Mouse (Mus musculus) monocyte, adult 2 months (primary cell): ENCODE results near the gene Luc7l.

Source experiments
- DNase-seq, 2 experiments: peaks; one replicate each; pipeline ENCODE4 v3.0.0; 2022; ENCODE audit warnings: low spot score in 2 of 2, low read depth in 1 of 2

Gene Luc7l

GRCm38 (mm10) chr17:26252539-26253251 is at the start of gene Luc7l:
Luc7l (plus strand) TSS chr17:26252896.
- DNase-seq = peak; percentile 75 to 79

DNA sequence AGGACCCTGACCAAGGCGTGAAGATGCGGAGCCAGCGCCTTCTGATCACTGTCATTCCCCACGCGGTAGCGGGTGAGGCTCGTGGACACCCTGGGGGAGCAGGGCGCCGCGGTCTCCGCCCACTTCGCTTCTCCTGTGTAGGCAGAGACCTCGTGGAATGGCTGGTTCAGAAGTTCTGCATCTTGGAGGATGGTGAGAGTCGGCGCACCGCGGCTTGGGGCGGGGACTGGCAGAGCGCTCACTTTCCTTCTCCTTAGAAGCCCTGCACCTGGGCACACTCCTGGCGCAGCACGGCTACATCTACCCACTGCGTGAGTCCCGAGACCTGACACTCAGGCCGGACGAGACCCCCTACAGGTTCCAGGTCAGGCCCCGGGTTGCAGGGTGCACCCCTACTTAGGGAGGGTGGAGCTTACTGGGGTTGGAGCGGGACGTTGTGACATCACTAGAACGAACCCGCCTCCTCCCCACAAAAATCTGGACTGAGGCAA is 49.3 kb upstream of the Luc7l start:
- peak in 1 of 2 experiments; percentile 31 for DNase-seq

GRCm38 (mm10) chr17:26204766-26205165 is 47.9 kb upstream of the Luc7l start:
- DNase-seq = no peak

DNA sequence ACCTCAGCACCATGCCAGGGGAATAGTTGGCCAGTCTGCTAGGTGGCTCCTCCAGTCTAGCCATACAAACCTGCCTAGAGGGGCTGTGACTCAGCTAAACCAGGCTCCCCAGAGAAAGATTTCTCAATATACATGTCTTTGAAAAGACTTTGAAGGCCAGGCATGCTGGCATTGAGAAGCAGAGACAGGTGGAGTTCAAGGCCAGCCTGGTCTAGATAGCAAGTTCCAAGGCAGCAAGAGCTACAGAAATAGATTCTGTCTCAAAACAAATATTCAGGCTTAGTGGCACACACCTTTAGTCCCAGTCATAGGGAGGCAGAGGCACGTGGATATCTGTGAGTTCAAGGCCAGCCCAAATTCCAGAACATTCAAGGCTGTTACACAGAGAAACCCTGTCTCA is 46.3 kb upstream of the Luc7l start:
- DNase-seq = no peak

DNA sequence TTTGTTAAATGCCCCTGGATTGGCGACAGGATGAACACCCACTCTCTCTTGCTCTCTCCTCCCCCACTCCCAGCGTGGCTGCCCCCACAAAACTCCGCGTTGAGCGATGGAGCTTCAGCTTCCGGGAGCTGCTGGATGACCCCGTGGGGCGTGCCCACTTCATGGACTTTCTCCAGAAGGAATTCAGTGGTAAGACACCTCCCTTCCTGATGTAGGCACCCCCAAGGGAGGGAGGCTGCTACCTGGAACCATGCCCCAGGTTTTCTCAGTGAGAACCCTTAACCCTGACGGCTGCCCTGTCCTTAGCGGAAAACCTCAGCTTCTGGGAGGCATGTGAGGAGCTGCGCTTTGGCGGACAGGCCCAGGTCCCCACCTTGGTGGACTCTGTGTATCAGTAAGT is 45.0 kb upstream of the Luc7l start, which contains the start of gene Arhgdig:
Arhgdig (minus strand) TSS at position 101 of the 400 bp plus-strand sequence.
- DNase-seq = no peak

DNA sequence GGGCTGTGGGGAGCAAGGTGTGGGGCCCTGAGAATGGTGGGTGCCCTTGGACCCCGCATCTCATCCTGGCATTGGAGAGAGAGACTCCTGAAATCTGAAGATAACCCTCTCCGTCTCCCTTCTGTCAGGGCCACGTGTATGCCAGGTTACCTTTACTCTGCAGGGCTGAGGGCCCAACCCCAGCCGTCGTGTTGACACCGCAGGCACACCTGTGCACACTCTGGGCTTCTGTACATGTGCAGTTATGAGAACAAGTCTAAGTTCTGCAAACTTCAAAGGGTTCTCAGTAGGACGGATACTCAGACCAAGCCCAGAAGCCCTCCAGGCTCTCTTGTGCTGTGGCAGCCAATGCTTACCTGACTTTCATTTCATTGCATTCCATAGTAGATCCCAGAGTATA is 40.5 kb upstream of the Luc7l start:
- DNase-seq = no peak

DNA sequence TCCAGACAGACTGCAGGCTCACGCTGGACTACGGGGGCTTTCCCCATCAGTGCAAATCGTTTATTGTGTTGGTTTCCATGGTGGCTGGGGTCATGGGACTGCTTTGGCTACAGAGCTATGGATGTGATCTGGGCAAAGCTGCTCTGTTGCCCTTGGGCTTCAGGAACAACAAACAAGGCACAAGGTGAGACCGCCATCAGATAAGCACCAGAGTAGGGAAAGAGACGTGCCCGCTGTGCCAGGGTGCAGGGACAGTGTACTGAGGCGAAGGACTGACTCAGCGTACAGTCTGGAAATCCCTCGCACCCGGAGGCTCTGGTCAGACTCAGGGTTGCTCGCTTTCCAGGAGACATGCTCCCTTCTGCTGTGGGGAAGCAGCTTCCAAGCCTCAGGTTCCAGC is 40.0 kb upstream of the Luc7l start:
- no peak for DNase-seq

DNA sequence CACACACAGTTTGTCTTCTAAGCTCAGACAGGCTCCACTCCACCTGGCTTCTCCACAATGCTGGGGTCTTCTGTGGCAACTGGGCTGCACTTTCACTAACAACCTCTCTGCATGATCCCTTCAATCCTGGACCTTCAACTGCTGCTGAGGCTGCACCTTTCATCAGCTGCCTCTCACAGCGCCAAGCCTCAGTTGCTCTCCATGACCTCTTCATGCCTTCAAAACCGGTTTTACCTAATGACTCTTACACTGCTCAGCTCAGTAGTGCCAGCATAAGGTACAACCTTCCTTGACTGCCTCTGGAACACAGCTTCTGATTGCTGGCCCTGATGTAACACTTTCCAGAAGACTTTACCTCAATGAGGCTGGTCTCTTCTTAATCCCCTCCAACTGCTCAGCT is 31.2 kb upstream of the Luc7l start:
- DNase-seq = no peak

- no peak for DNase-seq
These were observed 27.5 kb upstream of the Luc7l start for GRCm38 (mm10) chr17:26225150-26225549.

DNA sequence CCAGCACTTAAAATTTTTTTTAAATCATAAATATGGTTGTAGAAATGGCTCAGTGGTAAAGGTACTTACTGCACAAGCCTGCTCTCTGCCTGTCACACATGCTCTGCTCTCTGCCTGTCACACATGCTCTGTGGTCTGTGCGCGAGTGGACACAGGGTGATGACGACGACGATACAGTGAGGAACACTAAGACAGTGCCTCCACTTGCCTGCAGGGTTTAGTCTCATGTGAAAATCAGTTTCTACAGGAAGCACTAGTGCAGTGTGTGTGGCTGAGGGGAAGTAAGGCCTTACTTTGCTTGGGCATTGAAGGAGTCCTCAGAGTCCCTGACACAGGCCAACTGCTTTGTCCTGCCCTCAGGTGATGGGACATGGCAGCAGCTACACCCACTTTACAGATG is 22.9 kb upstream of the Luc7l start:
- DNase-seq = no peak

- DNase-seq = no peak
These were observed 21.5 kb upstream of the Luc7l start for GRCm38 (mm10) chr17:26231156-26231555.

DNA sequence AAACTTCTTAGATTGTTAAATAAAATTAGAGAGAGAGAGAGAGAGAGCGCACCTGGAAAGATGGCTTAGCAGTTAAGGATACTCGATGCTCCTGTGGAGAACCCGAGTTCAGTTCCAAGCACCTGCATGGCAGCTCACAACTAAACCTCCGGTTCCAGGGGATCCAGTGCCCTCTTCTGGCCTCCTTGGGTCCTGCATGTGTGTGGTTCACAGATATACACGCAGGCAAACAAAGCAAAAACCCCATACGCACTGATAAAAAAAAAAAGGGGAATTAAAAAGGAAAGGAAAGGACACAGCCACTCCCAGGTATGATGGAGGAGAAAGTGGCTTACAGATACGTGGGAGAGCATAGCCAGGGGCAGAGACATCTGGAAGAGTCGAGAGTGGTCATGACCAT is 19.8 kb upstream of the Luc7l start:
- no peak for DNase-seq

- no peak for DNase-seq
These were observed 18.3 kb upstream of the Luc7l start for GRCm38 (mm10) chr17:26234386-26234785.

- no peak for DNase-seq
These were observed 17.4 kb upstream of the Luc7l start for GRCm38 (mm10) chr17:26235077-26235815.

DNA sequence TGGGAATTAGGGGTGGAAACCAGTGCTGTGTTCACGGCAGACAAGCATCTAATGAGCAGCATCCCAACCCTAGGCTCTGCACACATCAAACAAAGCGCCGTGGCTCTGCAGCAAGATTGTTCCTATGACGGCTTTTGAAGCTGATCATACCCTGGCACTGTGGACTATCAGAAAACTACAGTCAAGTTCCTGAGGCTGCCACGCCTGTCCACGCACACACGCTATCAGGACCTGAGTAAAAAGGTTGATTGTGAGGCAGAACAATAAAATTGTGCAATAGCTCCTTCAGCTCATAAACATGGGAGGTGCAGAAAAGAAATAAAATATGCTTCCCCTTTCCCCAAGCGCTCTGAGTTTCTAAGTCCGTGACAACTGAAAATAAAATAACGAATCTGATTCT is 15.0 kb upstream of the Luc7l start:
- no peak for DNase-seq

DNA sequence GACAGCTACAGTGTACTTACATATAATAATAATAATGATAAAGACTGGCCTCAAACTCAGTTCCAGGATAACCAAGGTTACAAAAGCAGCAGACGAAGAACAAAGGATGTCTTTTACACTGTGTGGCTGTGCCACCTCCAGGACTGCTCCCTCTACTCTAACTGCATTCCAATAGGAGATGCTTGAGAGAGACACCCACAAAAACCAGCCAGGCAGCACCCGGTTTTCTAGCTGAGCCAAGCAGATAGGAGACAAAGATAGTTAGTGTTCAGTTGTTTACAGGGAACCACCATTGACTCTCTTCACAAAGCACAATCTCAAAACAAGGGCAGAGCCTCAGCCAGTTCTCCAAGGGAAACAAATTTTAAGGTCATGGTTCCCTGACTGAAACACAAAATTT is 13.1 kb upstream of the Luc7l start:
- DNase-seq = no peak

DNA sequence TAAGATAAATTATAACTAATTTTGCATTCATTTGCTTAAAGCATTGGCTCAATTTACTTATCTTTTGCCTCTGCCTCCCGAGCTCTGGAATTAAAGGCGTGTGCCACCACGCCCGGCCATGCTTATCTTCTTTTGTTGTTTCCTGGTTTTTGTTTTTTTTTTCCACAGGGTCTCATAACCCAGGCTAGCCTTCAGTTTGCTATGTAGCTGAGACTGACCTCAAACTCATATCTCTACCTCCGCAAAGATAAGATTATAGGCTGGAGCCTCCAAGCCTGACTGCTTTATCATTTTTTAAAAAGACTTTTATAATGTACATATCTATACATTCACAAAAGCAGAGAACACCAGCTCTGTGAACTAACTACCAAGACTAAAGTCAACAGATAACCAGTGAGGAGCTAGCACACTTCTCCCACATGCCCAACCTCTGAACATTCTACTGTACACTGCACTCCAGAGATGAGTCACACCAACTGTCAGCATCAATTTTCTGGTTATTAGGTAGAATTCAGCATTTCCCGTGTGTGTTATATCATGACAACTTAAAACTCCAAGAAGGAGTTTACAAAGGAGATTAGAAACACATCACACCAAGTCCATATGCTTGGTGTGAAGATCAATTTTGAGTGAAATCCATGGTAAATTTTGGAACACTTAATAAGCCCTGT is 12.4 kb upstream of the Luc7l start:
- no peak for DNase-seq

DNA sequence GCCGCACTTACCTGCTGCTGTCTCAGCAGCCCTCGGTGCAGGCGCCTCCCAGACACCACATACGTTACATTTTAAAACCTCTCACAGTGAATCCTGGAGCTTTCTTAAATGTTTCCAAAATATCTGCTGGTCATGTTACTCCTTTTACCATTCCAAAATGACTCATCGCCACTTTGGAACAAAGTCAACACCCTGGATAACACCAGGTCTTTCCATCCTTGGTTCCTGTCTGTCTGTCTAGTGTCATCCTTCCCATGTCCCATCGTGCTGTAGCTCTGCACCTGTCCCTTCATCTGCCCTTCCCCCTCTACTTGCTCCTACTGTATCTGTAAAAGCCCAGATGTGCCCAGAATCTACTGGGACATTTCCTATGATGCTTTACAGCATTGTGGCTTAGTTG is 11.7 kb upstream of the Luc7l start:
- DNase-seq = no peak

GRCm38 (mm10) chr17:26243471-26244100 is 9.1 kb upstream of the Luc7l start:
- peak; percentile 54 to 83 for DNase-seq

DNA sequence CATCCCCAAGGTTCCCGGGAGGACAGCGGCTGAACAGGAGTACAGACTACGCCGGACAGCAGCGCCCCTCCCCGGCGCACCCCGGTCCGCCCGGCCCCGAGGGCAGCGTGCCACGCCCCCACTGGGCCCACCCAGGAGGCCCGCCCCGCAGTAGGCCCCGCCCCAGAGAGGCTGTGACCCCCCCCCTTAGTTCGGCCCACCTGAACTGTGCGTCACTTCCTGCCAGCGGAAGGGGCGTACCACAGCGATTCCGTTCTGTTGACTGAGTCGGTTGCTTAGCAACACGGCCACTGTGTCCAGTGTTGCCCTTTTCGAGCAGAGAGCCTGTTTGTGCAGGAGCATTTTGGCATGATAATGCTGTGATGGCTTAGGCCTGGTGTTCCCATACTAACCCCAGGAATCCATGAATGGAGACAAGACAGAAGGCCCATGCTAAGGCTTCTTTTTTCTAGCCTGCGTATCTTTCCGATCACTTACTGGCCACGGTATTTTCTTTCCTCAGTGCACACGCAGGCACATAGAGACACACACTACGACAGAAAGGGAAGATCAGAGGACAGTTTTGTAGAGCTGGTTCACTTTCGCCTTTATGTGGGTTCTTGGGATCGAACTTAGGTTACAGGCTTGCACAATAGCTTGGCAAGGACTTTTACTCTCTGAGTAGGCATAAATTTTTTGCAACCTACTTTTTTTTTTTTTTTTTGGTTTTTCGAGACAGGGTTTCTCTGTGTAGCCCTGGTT is 8.4 kb upstream of the Luc7l start, which contains the start of gene Fam234a:
Fam234a (minus strand) TSS at position 142 of the 741 bp plus-strand sequence.
- DNase-seq = peak; percentile 68 to 81
